Mouse (Mus musculus) C2C12 (cell line): ENCODE results near the gene Ptov1. TPM values are rescaled to one million over a fixed set of nuclear protein-coding genes. Genes with fewer than 3 reads are reported as not detected.

Source experiments
- H3K27me3 ChIP-seq: one replicate; pipeline ENCODE4 v1.6.1; 2011; ENCODE audit not compliant: control insufficient read depth, insufficient read depth, insufficient read length
- H3K36me3 ChIP-seq: one replicate; pipeline ENCODE4 v1.6.1; 2011; ENCODE audit not compliant: control insufficient read depth, insufficient read depth
- H3K4me3 ChIP-seq: one replicate; pipeline ENCODE4 v1.5.1; 2011; ENCODE audit warnings: mild to moderate bottlenecking, control low read depth; ENCODE audit not compliant: poor library complexity, insufficient read depth, severe bottlenecking
- H3K79me2 ChIP-seq: one replicate; pipeline ENCODE4 v1.6.1; 2011; ENCODE audit not compliant: control insufficient read depth, insufficient read depth
- H3K79me3 ChIP-seq: one replicate; pipeline ENCODE4 v1.6.1; 2011; ENCODE audit warnings: low read depth, control low read depth
- H3ac ChIP-seq: one replicate; pipeline ENCODE3; 2011; ENCODE audit warnings: low read depth; ENCODE audit not compliant: control insufficient read depth, insufficient read length
- CEBPB ChIP-seq: IDR thresholded peaks from one replicate; pipeline ENCODE4 v1.6.1; 2011; ENCODE audit warnings: low read depth, mild to moderate bottlenecking, control low read depth, moderate library complexity
- CTCF ChIP-seq: IDR thresholded peaks from one replicate; pipeline ENCODE4 v1.5.1; 2011; ENCODE audit not compliant: control insufficient read depth, insufficient read depth, insufficient read length
- FOSL1 ChIP-seq: IDR thresholded peaks from one replicate; pipeline ENCODE4 v1.8.0; 2011; ENCODE audit warnings: mild to moderate bottlenecking, low read length; ENCODE audit not compliant: poor library complexity, insufficient read depth, severe bottlenecking
- MAX ChIP-seq: IDR thresholded peaks from one replicate; pipeline ENCODE4 v1.6.1; 2011; ENCODE audit warnings: mild to moderate bottlenecking, control low read depth
- MYOD1 ChIP-seq: IDR thresholded peaks from one replicate; pipeline ENCODE4 v1.6.1; 2011; ENCODE audit warnings: low read depth; ENCODE audit not compliant: control insufficient read depth, insufficient read length
- MYOG ChIP-seq: IDR thresholded peaks from one replicate; pipeline ENCODE4 v1.6.1; 2011; ENCODE audit not compliant: control insufficient read depth, insufficient read length; ENCODE audit errors: extremely low read depth
- USF1 ChIP-seq: IDR thresholded peaks from one replicate; pipeline ENCODE4 v1.6.1; 2011; ENCODE audit warnings: low read depth, mild to moderate bottlenecking, control low read depth, moderate library complexity
- polyA plus RNA-seq: library from polyadenylated mRNA; unstranded; fragments of >200 nt; fragmentation: generic; extraction: Trizol; gene quantifications from one replicate; pipeline ENCODE4 v1.2.1, GENCODE M21; 2012; ENCODE audit warnings: missing spikeins

Ptov1 gene
- polyA plus RNA-seq, 1 experiment, result 221 TPM

- H3ac ChIP-seq, result peak overlapping the region; percentile 71
- H3K36me3 ChIP-seq, result peaks cover 15% of the 10 kb centered on the region
- no peaks in the 10 kb centered on the region for H3K27me3 ChIP-seq
- H3K4me3 ChIP-seq, result peak overlapping the region; percentile 82
- peaks cover 53% of the 10 kb centered on the region for H3K79me2 ChIP-seq
- H3K79me3 ChIP-seq, result peaks cover 24% of the 10 kb centered on the region
- TF ChIP-seq CEBPB (no peak), MAX (no peak), MYOD1 (no peak), MYOG (no peak), CTCF (no peak), USF1 (no peak), FOSL1 (no peak)
These were observed 18.6 kb downstream of the Ptov1 start for GRCm38 (mm10) chr7:44850789-44851624.

- Histone ChIP-seq H3ac (peak overlapping the region; percentile 93), H3K79me3 (peaks cover 24% of the 10 kb centered on the region), H3K27me3 (no peaks in the 10 kb centered on the region), H3K79me2 (peaks cover 53% of the 10 kb centered on the region), H3K36me3 (peaks cover 17% of the 10 kb centered on the region), H3K4me3 (peak overlapping the region; percentile 82)
- TF ChIP-seq MYOD1 (no peak), CEBPB (no peak), USF1 (no peak), FOSL1 (no peak), CTCF (no peak), MAX (no peak), MYOG (no peak)
These were observed 19.4 kb downstream of the Ptov1 start for GRCm38 (mm10) chr7:44850146-44850545.

- H3K4me3 ChIP-seq, result peak overlapping the region; percentile 82
- peaks cover 24% of the 10 kb centered on the region for H3K79me3 ChIP-seq
- H3K27me3 ChIP-seq, result no peaks in the 10 kb centered on the region
- peaks cover 53% of the 10 kb centered on the region for H3K79me2 ChIP-seq
- TF ChIP-seq CEBPB, result peak; percentile 56
- peak; percentile 60 for TF ChIP-seq MAX
- TF ChIP-seq FOSL1, result no peak
- no peak for TF ChIP-seq MYOG
- peak; percentile 46 for TF ChIP-seq USF1
- peak overlapping the region; percentile 93 for H3ac ChIP-seq
- H3K36me3 ChIP-seq, result peaks cover 17% of the 10 kb centered on the region
These were observed 20.0 kb downstream of the Ptov1 start for GRCm38 (mm10) chr7:44849416-44850111.

GRCm38 (mm10) chr7:44848561-44849415, 20.8 kb downstream of the Ptov1 start, which contains the start of the genes Akt1s1 and Tbc1d17:
TSS of gene Akt1s1 (plus strand) at chr7:44848991.
TSS of gene Tbc1d17 (minus strand) at chr7:44849079.
- peak within 1 kb of the TSS; percentile 82 for H3K4me3 ChIP-seq
- H3K36me3 ChIP-seq, result peaks cover 17% of the 10 kb centered on the region
- TF ChIP-seq MAX (peak; percentile 94), USF1 (peak; percentile 89), MYOG (no peak)
- peak within 1 kb of the TSS; percentile 93 for H3ac ChIP-seq
- no peaks in the 10 kb centered on the region for H3K27me3 ChIP-seq
- peaks cover 52% of the 10 kb centered on the region for H3K79me2 ChIP-seq
- peaks cover 24% of the 10 kb centered on the region for H3K79me3 ChIP-seq

- Histone ChIP-seq H3K36me3 (peaks cover 10% of the 10 kb centered on the region), H3ac (no peak overlapping the region), H3K27me3 (no peaks in the 10 kb centered on the region), H3K4me3 (peak overlapping the region; percentile 82), H3K79me2 (peaks cover 42% of the 10 kb centered on the region), H3K79me3 (peaks cover 18% of the 10 kb centered on the region)
- TF ChIP-seq FOSL1 (no peak), CTCF (no peak), MYOG (no peak)
These were observed 21.8 kb downstream of the Ptov1 start for GRCm38 (mm10) chr7:44847772-44848171.

GRCm38 (mm10) chr7:44846804-44847203, 22.8 kb downstream of the Ptov1 start:
- Histone ChIP-seq H3K27me3 (no peaks in the 10 kb centered on the region), H3K79me3 (peaks cover 16% of the 10 kb centered on the region), H3K79me2 (peaks cover 34% of the 10 kb centered on the region), H3ac (no peak overlapping the region), H3K4me3 (no peak overlapping the region), H3K36me3 (peaks cover 7% of the 10 kb centered on the region)
- TF ChIP-seq FOSL1 (no peak), MAX (no peak), CTCF (no peak), CEBPB (no peak), USF1 (no peak), MYOG (no peak), MYOD1 (no peak)
